Mouse (Mus musculus): Measurements from ENCODE around the gene 4931406P16Rik. TPM values are rescaled to one million over a fixed set of nuclear protein-coding genes. Genes with fewer than 3 reads are reported as not detected.

The 4931406P16Rik gene
- polyA plus RNA-seq, 1 experiment = 15.8 TPM

DNA sequence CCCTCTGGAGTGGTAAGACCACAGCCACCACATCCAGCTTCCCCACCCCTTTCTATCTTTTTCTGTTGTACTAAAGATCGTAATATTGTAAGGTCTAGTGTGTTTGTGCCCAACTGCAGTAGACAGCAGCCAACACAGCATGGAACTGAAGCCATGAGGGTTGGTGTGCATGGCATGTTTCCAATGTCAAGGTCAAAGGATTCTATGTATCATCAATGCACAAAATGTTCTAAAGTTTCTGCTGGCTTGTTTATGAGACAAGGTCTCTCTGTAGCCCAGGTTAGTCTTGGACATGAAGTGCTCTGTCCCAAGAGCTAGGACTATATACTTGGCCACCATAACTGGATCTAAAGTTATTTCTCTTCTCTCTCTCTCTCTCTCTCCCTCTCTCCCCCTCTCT lies 11.5 kb upstream of the 4931406P16Rik start:
- Histone ChIP-seq H3K4me3 (ENCODE audit: low read depth, low read length) (no peak overlapping the region), H3K36me3 (ENCODE audit: control insufficient read depth, insufficient read depth, low read length) (no peaks in the 10 kb centered on the region), H3K27ac (ENCODE audit: insufficient read depth, low read depth, low read length) (no peak overlapping the region), H3K27me3 (ENCODE audit: control insufficient read depth, insufficient read depth, low read length) (no peaks in the 10 kb centered on the region), H3K4me1 (ENCODE audit: control insufficient read depth, insufficient read depth, insufficient read length, low read length) (no peaks in the 10 kb centered on the region)
- TF ChIP-seq POLR2A (IDR thresholded peaks at IDR 0.05; ENCODE audit: low read depth, low read length) = no peak
- TF ChIP-seq CTCF (IDR thresholded peaks at IDR 0.05; ENCODE audit: extremely low read depth, insufficient read length, insufficient replicate concordance, low read depth, low read length) = no peak
- 85% methylated on average over 1 of the region's 1 CpGs for WGBS

DNA sequence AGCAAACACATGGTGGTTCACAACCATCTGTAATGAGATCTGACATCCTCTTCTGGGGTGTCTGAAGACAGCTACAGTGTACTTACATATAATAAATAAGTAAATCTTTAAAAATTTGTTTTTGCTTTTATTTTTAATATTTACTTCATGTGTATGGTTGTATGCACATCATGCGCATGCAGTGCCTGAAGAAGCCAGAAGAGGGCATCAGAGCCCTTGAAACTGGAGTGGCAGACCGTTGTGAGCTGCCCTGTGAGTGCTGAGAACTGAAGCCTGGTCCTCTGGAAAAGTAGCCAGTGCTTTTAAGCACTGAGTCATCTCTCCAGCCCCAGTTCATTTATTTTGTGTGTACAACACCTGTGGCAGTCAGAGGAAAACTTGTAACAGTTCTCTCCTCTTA lies 10.7 kb upstream of the 4931406P16Rik start:
- TF ChIP-seq POLR2A (IDR thresholded peaks at IDR 0.05; ENCODE audit: low read depth, low read length) (no peak), CTCF (IDR thresholded peaks at IDR 0.05; ENCODE audit: extremely low read depth, insufficient read length, insufficient replicate concordance, low read depth, low read length) (no peak)
- Histone ChIP-seq H3K27ac (ENCODE audit: insufficient read depth, low read depth, low read length) (no peak overlapping the region), H3K27me3 (ENCODE audit: control insufficient read depth, insufficient read depth, low read length) (no peaks in the 10 kb centered on the region), H3K36me3 (ENCODE audit: control insufficient read depth, insufficient read depth, low read length) (no peaks in the 10 kb centered on the region), H3K4me3 (ENCODE audit: low read depth, low read length) (no peak overlapping the region), H3K4me1 (ENCODE audit: control insufficient read depth, insufficient read depth, insufficient read length, low read length) (no peaks in the 10 kb centered on the region)
- 93% methylated on average over 2 of the region's 2 CpGs for WGBS

DNA sequence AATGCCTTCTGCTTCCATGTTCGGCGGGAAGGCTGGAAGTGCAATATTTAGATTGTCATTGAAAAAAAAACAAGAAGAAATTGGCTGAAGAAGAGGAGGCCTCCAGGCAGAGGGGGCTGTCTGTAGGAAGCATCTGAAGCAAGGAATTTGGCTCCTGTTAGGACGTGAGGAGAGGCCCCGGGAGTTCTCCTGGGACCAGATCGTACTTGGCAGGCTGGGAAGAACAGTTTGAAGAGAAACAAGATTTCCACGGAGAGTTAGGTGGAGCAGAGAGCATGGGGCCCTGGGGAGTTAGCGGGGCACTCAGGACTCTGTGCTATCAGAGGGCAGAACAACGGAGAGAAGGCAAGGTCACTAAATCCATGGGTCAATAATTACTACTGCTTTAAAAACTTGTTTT lies 10.0 kb upstream of the 4931406P16Rik start:
- Histone ChIP-seq H3K4me1 (ENCODE audit: control insufficient read depth, insufficient read depth, insufficient read length, low read length) (no peaks in the 10 kb centered on the region), H3K27ac (ENCODE audit: insufficient read depth, low read depth, low read length) (no peak overlapping the region), H3K36me3 (ENCODE audit: control insufficient read depth, insufficient read depth, low read length) (no peaks in the 10 kb centered on the region), H3K27me3 (ENCODE audit: control insufficient read depth, insufficient read depth, low read length) (no peaks in the 10 kb centered on the region), H3K4me3 (ENCODE audit: low read depth, low read length) (no peak overlapping the region)
- 68% methylated on average over 8 of the region's 8 CpGs for WGBS
- TF ChIP-seq CTCF (IDR thresholded peaks at IDR 0.05; ENCODE audit: extremely low read depth, insufficient read length, insufficient replicate concordance, low read depth, low read length) = no peak
- TF ChIP-seq POLR2A (IDR thresholded peaks at IDR 0.05; ENCODE audit: low read depth, low read length) = no peak

- Histone ChIP-seq H3K36me3 (ENCODE audit: control insufficient read depth, insufficient read depth, low read length) (no peaks in the 10 kb centered on the region), H3K4me3 (ENCODE audit: low read depth, low read length) (no peak overlapping the region), H3K4me1 (ENCODE audit: control insufficient read depth, insufficient read depth, insufficient read length, low read length) (no peaks in the 10 kb centered on the region), H3K27me3 (ENCODE audit: control insufficient read depth, insufficient read depth, low read length) (no peaks in the 10 kb centered on the region), H3K27ac (ENCODE audit: insufficient read depth, low read depth, low read length) (no peak overlapping the region)
- TF ChIP-seq POLR2A (IDR thresholded peaks at IDR 0.05; ENCODE audit: low read depth, low read length) (no peak), CTCF (IDR thresholded peaks at IDR 0.05; ENCODE audit: extremely low read depth, insufficient read length, insufficient replicate concordance, low read depth, low read length) (no peak)
- 60% methylated on average over 4 of the region's 4 CpGs for WGBS
Measured at GRCm38 (mm10) chr7:34321958-34322357, 8.6 kb upstream of the 4931406P16Rik start.

GRCm38 (mm10) chr7:34321119-34321518 lies 7.8 kb upstream of the 4931406P16Rik start:
- TF ChIP-seq POLR2A (IDR thresholded peaks at IDR 0.05; ENCODE audit: low read depth, low read length) (no peak), CTCF (IDR thresholded peaks at IDR 0.05; ENCODE audit: extremely low read depth, insufficient read length, insufficient replicate concordance, low read depth, low read length) (no peak)
- Histone ChIP-seq H3K27me3 (ENCODE audit: control insufficient read depth, insufficient read depth, low read length) (no peaks in the 10 kb centered on the region), H3K36me3 (ENCODE audit: control insufficient read depth, insufficient read depth, low read length) (no peaks in the 10 kb centered on the region), H3K27ac (ENCODE audit: insufficient read depth, low read depth, low read length) (no peak overlapping the region), H3K4me3 (ENCODE audit: low read depth, low read length) (no peak overlapping the region), H3K4me1 (ENCODE audit: control insufficient read depth, insufficient read depth, insufficient read length, low read length) (no peaks in the 10 kb centered on the region)
- WGBS = 77% methylated on average over 5 of the region's 5 CpGs

- Histone ChIP-seq H3K4me3 (ENCODE audit: low read depth, low read length) (no peak overlapping the region), H3K36me3 (ENCODE audit: control insufficient read depth, insufficient read depth, low read length) (no peaks in the 10 kb centered on the region), H3K27ac (ENCODE audit: insufficient read depth, low read depth, low read length) (no peak overlapping the region), H3K27me3 (ENCODE audit: control insufficient read depth, insufficient read depth, low read length) (no peaks in the 10 kb centered on the region), H3K4me1 (ENCODE audit: control insufficient read depth, insufficient read depth, insufficient read length, low read length) (no peaks in the 10 kb centered on the region)
- no peak for TF ChIP-seq CTCF (IDR thresholded peaks at IDR 0.05; ENCODE audit: extremely low read depth, insufficient read length, insufficient replicate concordance, low read depth, low read length)
- TF ChIP-seq POLR2A (IDR thresholded peaks at IDR 0.05; ENCODE audit: low read depth, low read length) = no peak
- 47% methylated on average over 3 of the region's 3 CpGs for WGBS
Measured at GRCm38 (mm10) chr7:34319957-34320356, 6.6 kb upstream of the 4931406P16Rik start.

- H3K27ac ChIP-seq (ENCODE audit: insufficient read depth, low read depth, low read length) = peak overlapping the region; percentile 8; the same call in 1 of the 2 replicates
- 67% methylated on average over 2 of the region's 2 CpGs for WGBS
- H3K36me3 ChIP-seq (ENCODE audit: control insufficient read depth, insufficient read depth, low read length) = no peaks in the 10 kb centered on the region
- no peaks in the 10 kb centered on the region for H3K27me3 ChIP-seq (ENCODE audit: control insufficient read depth, insufficient read depth, low read length)
- TF ChIP-seq POLR2A (IDR thresholded peaks at IDR 0.05; ENCODE audit: low read depth, low read length) (no peak), CTCF (IDR thresholded peaks at IDR 0.05; ENCODE audit: extremely low read depth, insufficient read length, insufficient replicate concordance, low read depth, low read length) (no peak)
- H3K4me3 ChIP-seq (ENCODE audit: low read depth, low read length) = no peak overlapping the region
- H3K4me1 ChIP-seq (ENCODE audit: control insufficient read depth, insufficient read depth, insufficient read length, low read length) = no peaks in the 10 kb centered on the region
Measured at GRCm38 (mm10) chr7:34319123-34319522, 5.8 kb upstream of the 4931406P16Rik start.

Data from small intestine, adult 2 months (tissue).